In the genomic region with DNA sequence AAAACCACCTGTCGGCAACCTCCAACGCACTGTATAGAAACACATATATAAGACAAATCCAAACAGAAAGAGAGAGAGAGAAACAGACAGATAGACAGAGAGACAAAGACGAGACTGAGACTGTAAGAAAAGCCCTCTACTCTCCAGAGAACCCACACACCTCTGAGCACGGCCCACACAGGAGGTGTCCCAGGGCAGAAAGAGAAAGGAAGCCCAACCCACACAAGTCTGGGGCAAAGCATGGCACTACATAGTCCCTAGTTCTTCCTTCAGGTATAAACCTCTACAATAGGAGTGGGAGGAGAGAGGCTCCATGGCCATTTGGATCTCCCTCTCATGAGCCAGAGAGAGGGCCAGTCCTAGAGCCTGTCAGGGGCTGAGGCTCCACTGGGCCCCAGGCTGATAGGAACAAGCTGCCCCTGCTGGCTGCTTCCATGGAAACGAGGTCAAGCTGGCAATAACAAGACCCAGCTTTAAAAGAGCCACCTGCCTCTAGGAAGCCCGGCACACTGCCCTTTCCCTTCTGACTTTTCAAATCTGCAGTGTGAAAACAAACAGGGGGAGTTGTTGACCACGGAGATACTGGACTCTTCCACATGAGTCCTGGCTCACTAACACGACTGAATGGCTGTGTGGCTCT, we compare ENCODE assay signal across 8 mouse cellular contexts.
DNase-seq lines count a peak whose midpoint lies in the region; ATAC-seq lines count a peak whose summit lies in the region.

No protein-coding gene starts in this region.

- no peak overlapping the region for H3K4me3 ChIP-seq in neural tube, embryonic 15.5 days (replicated peaks)
- no peak overlapping the region for H3K4me3 ChIP-seq in embryonic facial prominence, embryonic 10.5 days
- H3K4me3 ChIP-seq in heart, embryonic 15.5 days = no peak overlapping the region
- H3K4me3 ChIP-seq in kidney, embryonic 14.5 days (ENCODE audit: low read length) = no peak overlapping the region
- H3K4me3 ChIP-seq in stomach, embryonic 15.5 days (replicated peaks) = no peak overlapping the region

- no peak overlapping the region for H3K9ac ChIP-seq in neural tube, embryonic 15.5 days (replicated peaks)
- H3K9ac ChIP-seq in heart, embryonic 15.5 days = no peak overlapping the region
- no peak overlapping the region for H3K9ac ChIP-seq in kidney, embryonic 14.5 days (ENCODE audit: low read depth, low read length)
- no peak overlapping the region for H3K9ac ChIP-seq in stomach, embryonic 15.5 days

- 32% methylated on average over 7 of the region's 8 CpGs for WGBS in neural tube, embryonic 15.5 days
- 36% methylated on average over 8 of the region's 8 CpGs for WGBS in embryonic facial prominence, embryonic 10.5 days
- WGBS in heart, embryonic 15.5 days = 16% methylated on average over 6 of the region's 8 CpGs
- WGBS in kidney, embryonic 14.5 days = 12% methylated on average over 6 of the region's 8 CpGs
- 22% methylated on average over 8 of the region's 8 CpGs for WGBS in stomach, embryonic 15.5 days

- H3K36me3 ChIP-seq in neural tube, embryonic 15.5 days = no peaks in the 10 kb centered on the region
- peaks cover 6% of the 10 kb centered on the region for H3K36me3 ChIP-seq in embryonic facial prominence, embryonic 10.5 days (replicated peaks)
- H3K36me3 ChIP-seq in heart, embryonic 15.5 days = no peaks in the 10 kb centered on the region
- 0 out of 2 replicates have a peak, but pooled peaks cover 3% of the 10 kb centered on the region for H3K36me3 ChIP-seq in kidney, embryonic 14.5 days (ENCODE audit: control insufficient read depth, insufficient read depth, low read length)
- H3K36me3 ChIP-seq in stomach, embryonic 15.5 days = no peaks in the 10 kb centered on the region

- DNase-seq in neural tube, embryonic 10.5 days (ENCODE audit: extremely low spot score, low spot score) = peak; percentile 71
- DNase-seq in embryonic facial prominence, embryonic 10.5 days (ENCODE audit: low spot score) = peak; percentile 85
- DNase-seq in lung, postnatal 36 days = peak; percentile 71
- DNase-seq in frontal cortex, postnatal 25 days (ENCODE audit: low spot score in 2 of 2) = no peak

- ATAC-seq in neural tube, embryonic 15.5 days (ENCODE audit: low FRiP score) = no peak
- ATAC-seq in heart, embryonic 15.5 days (replicated peaks; ENCODE audit: insufficient number of reproducible peaks, insufficient read depth, low FRiP score, low read depth) = peak; percentile 75
- ATAC-seq in kidney, embryonic 14.5 days (ENCODE audit: low FRiP score, low TSS enrichment) = peak; percentile 86
- ATAC-seq in stomach, embryonic 15.5 days (ENCODE audit: insufficient read depth, low FRiP score, low read depth) = peak; percentile 80

- no peak overlapping the region for H3K4me2 ChIP-seq in neural tube, embryonic 15.5 days
- H3K4me2 ChIP-seq in heart, embryonic 15.5 days = peak overlapping the region; percentile 33
- H3K4me2 ChIP-seq in kidney, embryonic 14.5 days (replicated peaks; ENCODE audit: low read depth, low read length) = no peak overlapping the region
- H3K4me2 ChIP-seq in stomach, embryonic 15.5 days = peak overlapping the region; percentile 6; the same call in 1 of the 2 replicates

- H3K27me3 ChIP-seq in neural tube, embryonic 15.5 days (replicated peaks) = no peaks in the 10 kb centered on the region
- no peaks in the 10 kb centered on the region for H3K27me3 ChIP-seq in embryonic facial prominence, embryonic 10.5 days (replicated peaks; ENCODE audit: low read depth, poor library complexity, severe bottlenecking)
- no peaks in the 10 kb centered on the region for H3K27me3 ChIP-seq in heart, embryonic 15.5 days
- H3K27me3 ChIP-seq in kidney, embryonic 14.5 days (ENCODE audit: control insufficient read depth, insufficient read depth, low read length) = no peaks in the 10 kb centered on the region
- no peaks in the 10 kb centered on the region for H3K27me3 ChIP-seq in stomach, embryonic 15.5 days (replicated peaks)

- peaks cover 62% of the 10 kb centered on the region for H3K4me1 ChIP-seq in neural tube, embryonic 15.5 days
- H3K4me1 ChIP-seq in embryonic facial prominence, embryonic 10.5 days = peaks cover 62% of the 10 kb centered on the region
- H3K4me1 ChIP-seq in heart, embryonic 15.5 days (replicated peaks) = peaks cover 84% of the 10 kb centered on the region
- peaks cover 68% of the 10 kb centered on the region for H3K4me1 ChIP-seq in kidney, embryonic 14.5 days (ENCODE audit: control insufficient read depth, insufficient read depth, low read length)
- peaks cover 60% of the 10 kb centered on the region for H3K4me1 ChIP-seq in stomach, embryonic 15.5 days

- no peaks in the 10 kb centered on the region for H3K9me3 ChIP-seq in neural tube, embryonic 15.5 days (replicated peaks)
- no peaks in the 10 kb centered on the region for H3K9me3 ChIP-seq in embryonic facial prominence, embryonic 10.5 days
- H3K9me3 ChIP-seq in heart, embryonic 15.5 days (replicated peaks) = no peaks in the 10 kb centered on the region
- no peaks in the 10 kb centered on the region for H3K9me3 ChIP-seq in kidney, embryonic 14.5 days (ENCODE audit: control insufficient read depth, low read length)
- H3K9me3 ChIP-seq in stomach, embryonic 15.5 days = no peaks in the 10 kb centered on the region

- H3K27ac ChIP-seq in neural tube, embryonic 15.5 days (replicated peaks) = no peak overlapping the region
- H3K27ac ChIP-seq in embryonic facial prominence, embryonic 10.5 days (replicated peaks) = no peak overlapping the region; the same call in 1 of the 2 replicates
- peak overlapping the region; percentile 81 for H3K27ac ChIP-seq in heart, embryonic 15.5 days
- peak overlapping the region; percentile 77; the same call in 1 of the 2 replicates for H3K27ac ChIP-seq in kidney, embryonic 14.5 days (ENCODE audit: low read depth, low read length)
- H3K27ac ChIP-seq in stomach, embryonic 15.5 days = peak overlapping the region; percentile 36; the same call in 1 of the 2 replicates

Comparison
In these comparisons a context has a peak if more than half of its experiments do, and no peak if none do; other contexts are left out.
1. DNase-seq: peak in neural tube, embryonic 10.5 days (single experiment), embryonic facial prominence, embryonic 10.5 days (single experiment) and lung, postnatal 36 days (single experiment); none in frontal cortex, postnatal 25 days (0 of 2).
2. H3K27ac ChIP-seq: peak in heart, embryonic 15.5 days (single experiment), kidney, embryonic 14.5 days (single experiment) and stomach, embryonic 15.5 days (single experiment); none in neural tube, embryonic 15.5 days (single experiment) and embryonic facial prominence, embryonic 10.5 days (single experiment).
3. H3K4me2 ChIP-seq: peak in heart, embryonic 15.5 days (single experiment) and stomach, embryonic 15.5 days (single experiment); none in neural tube, embryonic 15.5 days (single experiment) and kidney, embryonic 14.5 days (single experiment).